Mouse (Mus musculus): Measurements from ENCODE around the gene Nsd2. TPM values are rescaled to one million over a fixed set of nuclear protein-coding genes. Genes with fewer than 3 reads are reported as not detected.
"Not testable (repeated sequence)": the region's sequence is repeated elsewhere in the genome, so short reads cannot be mapped to it uniquely, and the experiment has no call there.

The Nsd2 gene
- polyA plus RNA-seq, 1 experiment from 2014 or later: 90.3 TPM

- Histone ChIP-seq H3K4me1 (no peaks in the 10 kb centered on the region), H3K36me3 (peaks cover 96% of the 10 kb centered on the region), H3K9me3 (replicated peaks) (no peaks in the 10 kb centered on the region), H3K27ac (no peak overlapping the region), H3K4me3 (no peak overlapping the region), H3K27me3 (ENCODE audit: low read depth, poor library complexity, severe bottlenecking) (no peaks in the 10 kb centered on the region)
- WGBS: 94% methylated on average over 1 of the region's 1 CpGs
- DNase-seq (ENCODE audit: low spot score): no peak
These were observed 54.9 kb downstream of the Nsd2 start for GRCm38 (mm10) chr5:33875472-33875871.

- no peaks in the 10 kb centered on the region for H3K4me1 ChIP-seq
- no peak overlapping the region for H3K4me3 ChIP-seq
- peak; percentile 12 for DNase-seq (ENCODE audit: low spot score)
- no peaks in the 10 kb centered on the region for H3K9me3 ChIP-seq (replicated peaks)
- WGBS: 96% methylated on average over 4 of the region's 4 CpGs
- H3K27me3 ChIP-seq (ENCODE audit: low read depth, poor library complexity, severe bottlenecking): no peaks in the 10 kb centered on the region
- peaks cover 96% of the 10 kb centered on the region for H3K36me3 ChIP-seq
- H3K27ac ChIP-seq: no peak overlapping the region
These were observed 60.6 kb downstream of the Nsd2 start for GRCm38 (mm10) chr5:33881118-33881517.

- Histone ChIP-seq H3K4me1 (no peaks in the 10 kb centered on the region), H3K27ac (no peak overlapping the region), H3K36me3 (peaks cover 99% of the 10 kb centered on the region), H3K9me3 (replicated peaks) (no peaks in the 10 kb centered on the region), H3K4me3 (no peak overlapping the region), H3K27me3 (ENCODE audit: low read depth, poor library complexity, severe bottlenecking) (no peaks in the 10 kb centered on the region)
- 96% methylated on average over 6 of the region's 6 CpGs for WGBS
- DNase-seq (ENCODE audit: low spot score): no peak
These were observed 72.9 kb downstream of the Nsd2 start for GRCm38 (mm10) chr5:33893406-33893805.

GRCm38 (mm10) chr5:33895116-33895515 is 74.6 kb downstream of the Nsd2 start:
- Histone ChIP-seq H3K36me3 (peaks cover 99% of the 10 kb centered on the region), H3K9me3 (replicated peaks) (no peaks in the 10 kb centered on the region)
- no peak for DNase-seq (ENCODE audit: low spot score)

GRCm38 (mm10) chr5:33897158-33897557 is 76.6 kb downstream of the Nsd2 start:
- Histone ChIP-seq H3K4me3 (no peak overlapping the region), H3K27ac (no peak overlapping the region)
- 85% methylated on average over 2 of the region's 2 CpGs for WGBS

More at GRCm38 (mm10) chr5:33895116-33895515, 74.6 kb downstream of the Nsd2 start:
- no peaks in the 10 kb centered on the region for H3K27me3 ChIP-seq (ENCODE audit: low read depth, poor library complexity, severe bottlenecking)
- 89% methylated on average over 9 of the region's 9 CpGs for WGBS
- no peak overlapping the region for H3K4me3 ChIP-seq
- no peaks in the 10 kb centered on the region for H3K4me1 ChIP-seq
- H3K27ac ChIP-seq: no peak overlapping the region

GRCm38 (mm10) chr5:33898671-33899070 is 78.1 kb downstream of the Nsd2 start:
- Histone ChIP-seq H3K27ac (no peak overlapping the region), H3K27me3 (ENCODE audit: low read depth, poor library complexity, severe bottlenecking) (no peaks in the 10 kb centered on the region), H3K4me1 (no peaks in the 10 kb centered on the region), H3K9me3 (replicated peaks) (no peaks in the 10 kb centered on the region), H3K4me3 (no peak overlapping the region), H3K36me3 (peaks cover 98% of the 10 kb centered on the region)
- 94% methylated on average over 9 of the region's 9 CpGs for WGBS
- DNase-seq (ENCODE audit: low spot score): no peak

More at GRCm38 (mm10) chr5:33897158-33897557, 76.6 kb downstream of the Nsd2 start:
- DNase-seq (ENCODE audit: low spot score): no peak
- H3K4me1 ChIP-seq: no peaks in the 10 kb centered on the region
- H3K36me3 ChIP-seq: peaks cover 99% of the 10 kb centered on the region
- no peaks in the 10 kb centered on the region for H3K27me3 ChIP-seq (ENCODE audit: low read depth, poor library complexity, severe bottlenecking)
- H3K9me3 ChIP-seq (replicated peaks): no peaks in the 10 kb centered on the region

GRCm38 (mm10) chr5:33899245-33899644 is 78.7 kb downstream of the Nsd2 start:
- WGBS: 100% methylated on average over 3 of the region's 3 CpGs
- no peak overlapping the region for H3K4me3 ChIP-seq
- H3K36me3 ChIP-seq: peaks cover 95% of the 10 kb centered on the region

GRCm38 (mm10) chr5:33900101-33900500 is 79.6 kb downstream of the Nsd2 start:
- Histone ChIP-seq H3K4me3 (no peak overlapping the region), H3K36me3 (peaks cover 87% of the 10 kb centered on the region), H3K27ac (no peak overlapping the region), H3K4me1 (no peaks in the 10 kb centered on the region), H3K9me3 (replicated peaks) (no peaks in the 10 kb centered on the region), H3K27me3 (ENCODE audit: low read depth, poor library complexity, severe bottlenecking) (no peaks in the 10 kb centered on the region)
- 90% methylated on average over 3 of the region's 3 CpGs for WGBS
- peak; percentile 23 for DNase-seq (ENCODE audit: low spot score)

More at GRCm38 (mm10) chr5:33899245-33899644, 78.7 kb downstream of the Nsd2 start:
- no peaks in the 10 kb centered on the region for H3K9me3 ChIP-seq (replicated peaks)
- no peak for DNase-seq (ENCODE audit: low spot score)
- no peaks in the 10 kb centered on the region for H3K27me3 ChIP-seq (ENCODE audit: low read depth, poor library complexity, severe bottlenecking)
- H3K4me1 ChIP-seq: no peaks in the 10 kb centered on the region
- H3K27ac ChIP-seq: no peak overlapping the region

GRCm38 (mm10) chr5:33900701-33901263 is 80.3 kb downstream of the Nsd2 start:
- Histone ChIP-seq H3K4me3 (no peak overlapping the region), H3K9me3 (replicated peaks) (no peaks in the 10 kb centered on the region), H3K27me3 (ENCODE audit: low read depth, poor library complexity, severe bottlenecking) (no peaks in the 10 kb centered on the region), H3K27ac (no peak overlapping the region), H3K4me1 (no peaks in the 10 kb centered on the region), H3K36me3 (peaks cover 80% of the 10 kb centered on the region)
- 96% methylated on average over 9 of the region's 9 CpGs for WGBS
- DNase-seq (ENCODE audit: low spot score): peak; percentile 23

- Histone ChIP-seq H3K36me3 (peaks cover 75% of the 10 kb centered on the region), H3K27me3 (ENCODE audit: low read depth, poor library complexity, severe bottlenecking) (no peaks in the 10 kb centered on the region)
These were observed 80.8 kb downstream of the Nsd2 start for GRCm38 (mm10) chr5:33901278-33901677.

GRCm38 (mm10) chr5:33902696-33903095 is 82.2 kb downstream of the Nsd2 start:
- H3K4me3 ChIP-seq: no peak overlapping the region
- WGBS: 91% methylated on average over 2 of the region's 2 CpGs
- no peak overlapping the region for H3K27ac ChIP-seq
- DNase-seq (ENCODE audit: low spot score): no peak
- no peaks in the 10 kb centered on the region for H3K4me1 ChIP-seq
- no peaks in the 10 kb centered on the region for H3K9me3 ChIP-seq (replicated peaks)
- H3K27me3 ChIP-seq (ENCODE audit: low read depth, poor library complexity, severe bottlenecking): no peaks in the 10 kb centered on the region
- peaks cover 61% of the 10 kb centered on the region for H3K36me3 ChIP-seq

More at GRCm38 (mm10) chr5:33901278-33901677, 80.8 kb downstream of the Nsd2 start:
- Histone ChIP-seq H3K9me3 (replicated peaks) (no peaks in the 10 kb centered on the region), H3K27ac (no peak overlapping the region), H3K4me3 (no peak overlapping the region), H3K4me1 (no peaks in the 10 kb centered on the region)
- 90% methylated on average over 3 of the region's 3 CpGs for WGBS
- DNase-seq (ENCODE audit: low spot score): no peak

- WGBS: 93% methylated on average over 9 of the region's 9 CpGs
- Histone ChIP-seq H3K4me3 (no peak overlapping the region), H3K4me1 (no peaks in the 10 kb centered on the region), H3K36me3 (peaks cover 56% of the 10 kb centered on the region), H3K9me3 (replicated peaks) (no peaks in the 10 kb centered on the region), H3K27me3 (ENCODE audit: low read depth, poor library complexity, severe bottlenecking) (no peaks in the 10 kb centered on the region), H3K27ac (no peak overlapping the region)
- DNase-seq (ENCODE audit: low spot score): peak; percentile 18
These were observed 82.7 kb downstream of the Nsd2 start for GRCm38 (mm10) chr5:33903176-33903575.

GRCm38 (mm10) chr5:33915031-33915430 is 94.5 kb downstream of the Nsd2 start:
- DNase-seq (ENCODE audit: low spot score); H3K4me1 ChIP-seq; H3K4me3 ChIP-seq; H3K27me3 ChIP-seq (ENCODE audit: low read depth, poor library complexity, severe bottlenecking); H3K27ac ChIP-seq; H3K9me3 ChIP-seq (replicated peaks): not testable (repeated sequence)
- H3K36me3 ChIP-seq: peaks cover 75% of the 10 kb centered on the region

GRCm38 (mm10) chr5:33916616-33917015 is 96.1 kb downstream of the Nsd2 start:
- WGBS: 92% methylated on average over 2 of the region's 2 CpGs
- H3K4me3 ChIP-seq; H3K4me1 ChIP-seq; DNase-seq (ENCODE audit: low spot score); H3K9me3 ChIP-seq (replicated peaks); H3K27ac ChIP-seq; H3K27me3 ChIP-seq (ENCODE audit: low read depth, poor library complexity, severe bottlenecking): not testable (repeated sequence)
- H3K36me3 ChIP-seq: peaks cover 91% of the 10 kb centered on the region

All from limb, embryonic 10.5 days (tissue).